8 mouse cellular contexts compared by ENCODE assay signal in the genomic region with DNA sequence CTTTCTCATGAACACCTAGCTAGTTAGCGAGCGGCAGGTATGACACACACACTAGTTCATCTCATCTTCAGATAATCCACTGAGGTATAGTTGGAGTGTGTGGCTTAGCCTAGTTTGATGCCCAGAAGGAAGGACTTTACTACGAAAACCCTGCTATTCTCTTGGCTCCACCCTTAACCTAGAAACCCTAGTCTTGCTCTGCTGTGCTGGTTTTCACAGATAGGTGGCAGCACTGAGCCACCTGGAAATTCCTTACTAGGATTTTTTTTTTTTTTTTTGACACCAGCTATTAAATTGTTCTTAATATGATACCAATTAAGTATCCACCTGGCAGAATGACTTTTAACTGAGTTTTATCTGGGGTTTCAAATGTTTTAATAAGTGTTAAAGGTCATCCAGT.
A peak's percentile ranks its signal among the peaks of the same experiment; 100 is the strongest.
DNase-seq lines count a peak whose midpoint lies in the region; ATAC-seq and TF ChIP-seq lines count a peak whose summit lies in the region.

No protein-coding gene starts in this region.

- ATAC-seq in CD4-positive, CD25-positive, alpha-beta regulatory T cell, adult 4 months, result no peak

- DNase-seq in CD4-positive, CD25-positive, alpha-beta regulatory T cell, adult 2 months (ENCODE audit: low read depth, low spot score), result peak; percentile 57
- DNase-seq in left cerebral cortex, adult 18-20 months (ENCODE audit: low spot score in 2 of 2), result peak; percentile 53 to 56
- DNase-seq in left cerebral cortex, postnatal 36 days (ENCODE audit: low spot score in 2 of 2), result no peak
- DNase-seq in WW6 (ENCODE audit: low read depth, low spot score), result peak; percentile 5
- DNase-seq in kidney, postnatal 10 days, result peak; percentile 69
- peak; percentile 86 for DNase-seq in retina, embryonic 14.5 days (ENCODE audit: low spot score)

- H3K4me3 ChIP-seq in cortical plate, adult 2 months (ENCODE audit: insufficient read depth, low read length), result no peak overlapping the region

- H3K4me1 ChIP-seq in cortical plate, adult 2 months (ENCODE audit: control insufficient read depth, insufficient read depth, low read length), result peaks cover 9% of the 10 kb centered on the region

- peak; percentile 62 for TF ChIP-seq CTCF in cortical plate, adult 2 months (IDR thresholded peaks at IDR 0.05; ENCODE audit: extremely low read depth, insufficient read depth, low read length)

- no peak for TF ChIP-seq POLR2A in cortical plate, adult 2 months (IDR thresholded peaks at IDR 0.05; ENCODE audit: extremely low read depth, insufficient read depth, low read length)

- no peak overlapping the region for H3K27ac ChIP-seq in cortical plate, adult 2 months (ENCODE audit: insufficient read depth, low read length)

- intact Hi-C loops in left cerebral cortex, postnatal 36 days (cut with DNase I), result loop anchor here (5.0 to 10.0 kb wide), 2 partner anchors 165 to 173 kb away; no protein-coding TSS in a partner anchor

Comparison
In these comparisons a context has a peak if more than half of its experiments do, and no peak if none do; other contexts are left out.
1. DNase-seq: peak in CD4-positive, CD25-positive, alpha-beta regulatory T cell, adult 2 months (single experiment), left cerebral cortex, adult 18-20 months (2 of 2), WW6 (single experiment), kidney, postnatal 10 days (single experiment) and retina, embryonic 14.5 days (single experiment); none in left cerebral cortex, postnatal 36 days (0 of 2).